Mouse (Mus musculus): ENCODE data around the gene Baiap2l1. TPM values are rescaled to one million over a fixed set of nuclear protein-coding genes. Genes with fewer than 3 reads are reported as not detected.

Gene Baiap2l1
- polyA plus RNA-seq, 1 experiment from 2014 or later: 20.9 TPM

DNA sequence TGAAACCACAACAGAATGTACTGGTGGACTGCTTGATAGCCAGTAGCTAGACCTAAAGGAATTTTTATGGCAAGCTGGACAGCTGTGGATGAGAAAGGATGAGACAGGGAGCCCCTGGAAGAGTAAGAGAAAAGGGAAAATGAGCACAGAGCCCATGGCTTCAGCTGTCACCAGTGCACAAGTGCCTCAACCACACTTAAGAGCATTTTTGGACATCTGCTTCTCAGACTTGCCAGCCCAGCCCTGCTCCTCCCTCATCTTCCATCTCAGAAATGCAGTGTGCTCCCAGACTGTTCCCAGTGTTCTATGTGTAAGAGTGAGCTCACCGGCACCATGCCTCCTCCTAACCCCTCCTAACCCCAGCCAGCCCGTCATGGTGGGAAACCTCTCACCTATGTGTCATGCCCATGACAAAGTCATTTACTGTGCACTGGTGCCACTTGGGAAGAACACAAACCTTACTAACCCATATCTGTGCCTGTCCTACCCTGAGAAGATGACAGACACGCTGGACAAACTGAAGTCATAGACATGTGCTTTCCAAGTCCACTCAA lies 70.6 kb downstream of the Baiap2l1 start:
- no peaks in the 10 kb centered on the region for H3K27me3 ChIP-seq
- ChIA-PET CTCF (no interaction called here), POLR2A (interaction anchor here (0.5 kb wide), 1 partner anchor 9 kb away, joined by 3 read pairs; no protein-coding TSS in a partner anchor)
- ATAC-seq (no peak), DNase-seq (ENCODE audit: low read depth, low spot score) (no peak)
- in situ Hi-C loops (cut with MboI; ENCODE audit: low pct_unique_long_range_greater_than_20kb): no loop called here
- TF ChIP-seq CTCF (IDR thresholded peaks at IDR 0.05): no peak

DNA sequence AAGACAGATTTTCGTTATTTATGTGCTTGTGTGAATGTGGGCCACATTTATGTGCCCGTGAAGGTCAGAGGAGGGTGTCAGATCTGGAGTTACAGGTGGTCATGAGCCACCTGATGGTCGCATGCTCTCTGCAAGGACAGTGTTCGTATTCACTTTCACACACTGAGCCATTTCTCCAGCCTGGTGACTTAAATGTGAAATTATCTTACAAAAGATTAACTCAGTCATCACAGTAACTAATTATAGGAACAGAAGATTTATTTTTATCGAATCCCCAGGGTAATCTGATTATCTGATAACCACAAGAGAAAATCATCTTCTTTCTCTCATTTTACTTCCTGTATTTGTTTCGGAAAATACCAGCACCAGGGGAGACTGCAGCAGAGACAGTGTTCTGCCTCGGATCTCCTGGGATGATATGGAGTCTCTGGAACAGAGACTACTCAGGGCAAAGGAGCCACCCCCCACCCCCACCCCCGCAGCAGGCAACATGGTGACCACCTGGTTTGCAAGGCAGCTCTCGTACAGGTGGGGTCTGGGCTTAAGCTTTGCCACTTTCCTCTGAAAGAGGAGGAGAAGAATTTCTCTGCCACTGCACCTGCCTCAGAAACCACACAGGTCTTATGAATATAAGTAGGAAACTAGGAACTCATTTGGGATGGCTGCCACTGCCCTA lies 71.2 kb downstream of the Baiap2l1 start:
- ChIA-PET POLR2A (no interaction called here), CTCF (no interaction called here)
- TF ChIP-seq CTCF (IDR thresholded peaks at IDR 0.05): no peak
- ATAC-seq (no peak), DNase-seq (ENCODE audit: low read depth, low spot score) (no peak)
- in situ Hi-C loops (cut with MboI; ENCODE audit: low pct_unique_long_range_greater_than_20kb): no loop called here
- no peaks in the 10 kb centered on the region for H3K27me3 ChIP-seq

- DNase-seq (ENCODE audit: low read depth, low spot score) (no peak), ATAC-seq (no peak)
- CTCF ChIA-PET: interaction anchor here (1.7 kb wide), 2 partner anchors 8 to 20 kb away, joined by 4 to 5 read pairs; no protein-coding TSS in a partner anchor
- H3K27me3 ChIP-seq: no peaks in the 10 kb centered on the region
- POLR2A ChIA-PET: no interaction called here
- TF ChIP-seq CTCF (IDR thresholded peaks at IDR 0.05): no peak
- in situ Hi-C loops (cut with MboI; ENCODE audit: low pct_unique_long_range_greater_than_20kb): no loop called here
These were observed 73.3 kb downstream of the Baiap2l1 start for GRCm38 (mm10) chr5:144284599-144284998.

DNA sequence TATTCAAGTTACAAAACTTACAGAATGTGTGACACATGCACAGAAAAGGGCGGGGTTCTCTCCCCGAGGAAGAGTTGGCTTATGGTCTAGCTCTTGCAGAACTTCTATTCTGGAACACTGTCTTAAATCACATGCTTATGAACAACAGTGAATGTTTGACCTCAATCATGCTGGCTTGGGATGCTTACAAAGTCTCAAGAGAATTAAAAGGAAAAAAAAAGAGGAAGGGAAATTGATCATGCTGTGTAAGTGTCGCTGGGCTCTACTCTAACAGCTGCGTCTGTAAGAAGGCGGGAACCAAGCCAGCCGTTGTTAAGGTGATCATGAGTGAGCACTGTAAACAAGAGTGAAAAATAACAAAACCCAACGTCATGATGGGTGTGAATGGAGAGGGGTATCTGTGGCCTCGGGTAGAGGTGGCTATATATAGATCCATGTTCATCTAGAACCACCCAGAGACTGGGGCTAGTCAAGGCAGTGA lies 74.3 kb downstream of the Baiap2l1 start:
- TF ChIP-seq CTCF (IDR thresholded peaks at IDR 0.05): no peak
- DNase-seq (ENCODE audit: low read depth, low spot score): no peak
- H3K27me3 ChIP-seq: no peaks in the 10 kb centered on the region
- no peak for ATAC-seq
- POLR2A ChIA-PET: interaction anchor here (0.6 kb wide), 1 partner anchor 363 kb away, joined by 8 read pairs; no protein-coding TSS in a partner anchor
- CTCF ChIA-PET: interaction anchor here (1.7 kb wide), 1 partner anchor 21 kb away, joined by 5 read pairs; no protein-coding TSS in a partner anchor
- in situ Hi-C loops (cut with MboI; ENCODE audit: low pct_unique_long_range_greater_than_20kb): no loop called here

DNA sequence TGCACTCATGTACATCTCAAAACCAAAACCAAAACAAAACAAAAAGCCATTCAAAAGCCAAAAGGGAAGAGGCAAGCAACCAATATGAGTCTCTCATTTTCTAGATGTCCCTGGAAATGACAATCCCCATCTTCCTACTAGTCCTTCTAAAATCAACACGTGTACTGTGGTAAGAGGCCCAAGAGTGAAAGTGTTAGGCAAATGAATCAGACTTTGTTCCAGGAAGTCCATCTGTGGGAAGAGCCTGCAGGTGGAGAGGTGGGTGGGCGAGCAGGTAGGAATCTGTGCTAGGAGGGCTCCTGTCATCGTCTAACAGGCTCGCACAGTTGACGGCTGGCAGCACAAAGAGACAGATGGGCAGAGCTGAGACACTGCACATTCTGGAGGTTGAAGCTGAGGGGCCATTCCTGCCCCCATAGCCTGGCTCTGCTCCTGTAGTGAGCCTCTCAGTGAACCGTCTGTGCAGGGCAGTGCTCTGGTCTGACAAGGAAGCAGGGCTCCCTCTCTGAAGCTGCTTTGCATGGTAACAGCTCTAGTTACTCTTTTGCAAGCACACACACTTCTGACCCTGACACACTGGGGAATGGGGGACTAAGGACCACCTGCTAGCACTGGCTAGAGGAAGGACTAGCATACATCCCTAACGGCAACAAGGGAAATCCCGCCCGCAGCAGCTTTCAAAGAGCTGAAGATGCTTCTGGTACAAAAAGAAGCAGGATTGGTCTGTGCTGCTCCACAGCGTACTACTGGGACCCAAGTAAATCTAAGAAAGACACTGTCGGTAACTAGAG lies 75.2 kb downstream of the Baiap2l1 start:
- DNase-seq (ENCODE audit: low read depth, low spot score): no peak
- ChIA-PET POLR2A (interaction anchor here (0.6 kb wide), 1 partner anchor 364 kb away, joined by 8 read pairs; no protein-coding TSS in a partner anchor), CTCF (interaction anchor here (1.1 kb wide), 1 partner anchor 75 kb away, joined by 3 read pairs; no protein-coding TSS in a partner anchor)
- no peaks in the 10 kb centered on the region for H3K27me3 ChIP-seq
- ATAC-seq: no peak
- in situ Hi-C loops (cut with MboI; ENCODE audit: low pct_unique_long_range_greater_than_20kb): no loop called here
- TF ChIP-seq CTCF (IDR thresholded peaks at IDR 0.05): no peak

DNA sequence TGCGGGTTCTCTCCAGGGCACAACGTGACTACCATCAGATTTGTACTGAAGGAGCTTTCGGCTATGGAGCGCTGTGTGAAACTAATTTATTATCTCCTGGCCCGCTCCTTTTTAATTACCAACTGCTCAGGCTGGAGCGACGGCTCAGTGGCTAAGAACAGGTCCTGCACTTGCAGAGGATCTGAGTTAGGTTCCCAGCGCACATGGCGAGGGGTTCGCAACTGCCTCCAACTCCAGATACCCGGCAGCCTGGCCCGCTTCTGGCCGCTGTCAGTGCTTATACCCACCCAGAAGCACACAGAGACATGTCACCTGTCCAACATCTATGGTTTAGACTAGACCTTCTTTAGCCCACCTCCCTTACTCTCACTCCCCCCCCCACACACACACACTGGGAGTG lies 78.0 kb downstream of the Baiap2l1 start:
- no peak for DNase-seq (ENCODE audit: low read depth, low spot score)
- ATAC-seq: no peak
- POLR2A ChIA-PET: no interaction called here
- no peaks in the 10 kb centered on the region for H3K27me3 ChIP-seq
- TF ChIP-seq CTCF (IDR thresholded peaks at IDR 0.05): no peak
- CTCF ChIA-PET: no interaction called here
- in situ Hi-C loops (cut with MboI; ENCODE audit: low pct_unique_long_range_greater_than_20kb): no loop called here

- DNase-seq (ENCODE audit: low read depth, low spot score) (no peak), ATAC-seq (no peak)
- ChIA-PET POLR2A (interaction anchor here (0.6 kb wide), 1 partner anchor 449 kb away, joined by 4 read pairs; no protein-coding TSS in a partner anchor), CTCF (interaction anchor here (0.8 to 2.2 kb wide), 2 partner anchors 9 to 20 kb away, joined by 3 to 8 read pairs; no protein-coding TSS in a partner anchor)
- no peak for TF ChIP-seq CTCF (IDR thresholded peaks at IDR 0.05)
- H3K27me3 ChIP-seq: no peaks in the 10 kb centered on the region
- in situ Hi-C loops (cut with MboI; ENCODE audit: low pct_unique_long_range_greater_than_20kb): no loop called here
These were observed 78.8 kb downstream of the Baiap2l1 start for GRCm38 (mm10) chr5:144279081-144279541.

DNA sequence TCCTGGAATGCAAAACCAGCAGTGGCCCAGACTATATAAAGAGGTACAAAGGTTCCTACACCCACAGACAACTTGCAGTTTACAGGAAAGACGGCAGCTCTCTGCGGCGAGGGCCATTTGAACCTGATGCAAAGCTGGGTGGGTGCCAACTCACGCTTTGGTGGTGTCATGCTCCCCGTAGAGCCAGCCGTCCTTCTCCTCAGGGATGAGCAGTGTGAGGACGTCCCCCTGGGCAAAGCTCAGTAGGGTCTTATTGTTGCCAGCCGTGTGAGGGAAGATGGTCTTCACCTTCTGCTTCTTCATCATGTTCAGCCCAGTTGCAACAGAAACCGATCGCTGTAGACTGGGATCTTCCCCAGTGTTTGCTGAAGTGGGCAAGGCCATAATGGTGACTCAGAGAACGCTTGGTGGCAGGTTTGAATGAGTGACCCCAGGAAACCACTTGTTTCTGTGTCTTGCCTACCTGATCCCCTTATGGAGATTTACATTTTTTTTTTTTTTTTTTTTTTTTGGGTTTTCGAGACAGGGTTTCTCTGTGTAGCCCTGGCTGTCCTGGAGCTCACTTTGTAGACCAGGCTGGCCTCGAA lies 79.4 kb downstream of the Baiap2l1 start:
- DNase-seq (ENCODE audit: low read depth, low spot score): no peak
- CTCF ChIA-PET: interaction anchor here (0.8 to 2.2 kb wide), 3 partner anchors 8 to 19 kb away, joined by 3 to 8 read pairs (median 3); no protein-coding TSS in a partner anchor
- no peak for TF ChIP-seq CTCF (IDR thresholded peaks at IDR 0.05)
- no peaks in the 10 kb centered on the region for H3K27me3 ChIP-seq
- no peak for ATAC-seq
- in situ Hi-C loops (cut with MboI; ENCODE audit: low pct_unique_long_range_greater_than_20kb): no loop called here
- POLR2A ChIA-PET: interaction anchor here (0.6 kb wide), 1 partner anchor 450 kb away, joined by 4 read pairs; no protein-coding TSS in a partner anchor

- ATAC-seq (no peak), DNase-seq (ENCODE audit: low read depth, low spot score) (no peak)
- POLR2A ChIA-PET: interaction anchor here (0.6 kb wide), 1 partner anchor 24 kb away, joined by 3 read pairs; no protein-coding TSS in a partner anchor
- TF ChIP-seq CTCF (IDR thresholded peaks at IDR 0.05): no peak
- CTCF ChIA-PET: interaction anchor here (1.1 to 2.2 kb wide), 5 partner anchors 8 to 18 kb away, joined by 3 to 8 read pairs (median 4); no protein-coding TSS in a partner anchor
- H3K27me3 ChIP-seq: no peaks in the 10 kb centered on the region
- in situ Hi-C loops (cut with MboI; ENCODE audit: low pct_unique_long_range_greater_than_20kb): no loop called here
These were observed 80.8 kb downstream of the Baiap2l1 start for GRCm38 (mm10) chr5:144276898-144277630.

Measured in Patski (cell line).